Mouse (Mus musculus) kidney, adult 2 months (tissue): Measurements from ENCODE around the gene Gimap1.

Source experiments
- CTCF ChIP-seq: fragments of 200-500 bp; conservative IDR thresholded peaks from 2 replicates; pipeline ENCODE4 v1.5.1; 2011; ENCODE audit warnings: low read depth, mild to moderate bottlenecking, control low read depth, low read length, moderate library complexity, mixed read lengths; ENCODE audit not compliant: insufficient read depth, insufficient read length
- POLR2A ChIP-seq: fragments of 200-500 bp; IDR thresholded peaks from one replicate; pipeline ENCODE4 v1.6.1; 2011; ENCODE audit warnings: low read depth, low read length, control low read depth

- TF ChIP-seq CTCF (no peak), POLR2A (no peak)
Measured at GRCm38 (mm10) chr6:48739780-48740055, 864 bp downstream of the Gimap1 start.
